Mouse (Mus musculus) intestine, embryonic 14.5 days (tissue): ENCODE results near the gene Poc1a. TPM values are rescaled to one million over a fixed set of nuclear protein-coding genes. Genes with fewer than 3 reads are reported as not detected.

Source experiments
- ATAC-seq: fragments of 200-750 bp; cut with Nextera tagmentation; replicated peaks from 2 replicates; pipeline ENCODE4 v1.8.0; 2017; ENCODE audit warnings: low read depth, moderate number of reproducible peaks, moderate TSS enrichment, moderate library complexity; ENCODE audit not compliant: low FRiP score, low TSS enrichment
- DNase-seq: peaks from one replicate; pipeline ENCODE4 v3.0.0-alpha.2; 2018; ENCODE audit warnings: low spot score
- H3K27ac ChIP-seq: fragments of 300-500 bp; sonication (generic); 2 replicates; pipeline ENCODE4 v1.5.1; 2014; ENCODE audit warnings: low read depth, mild to moderate bottlenecking, control low read depth
- H3K27me3 ChIP-seq: fragments of 300-500 bp; sonication (generic); replicated peaks from 2 replicates; pipeline ENCODE4 v1.6.1; 2014; ENCODE audit warnings: low read length, control low read depth; ENCODE audit not compliant: control insufficient read depth, insufficient read depth
- H3K36me3 ChIP-seq: fragments of 300-500 bp; sonication (generic); 2 replicates; pipeline ENCODE4 v1.6.1; 2014; ENCODE audit warnings: low read length, control low read depth; ENCODE audit not compliant: control insufficient read depth, insufficient read depth
- H3K4me1 ChIP-seq: fragments of 300-500 bp; sonication (generic); replicated peaks from 2 replicates; pipeline ENCODE4 v1.6.1; 2014; ENCODE audit warnings: low read length, control low read depth, mixed read lengths; ENCODE audit not compliant: control insufficient read depth, insufficient read depth
- H3K4me2 ChIP-seq: fragments of 300-500 bp; sonication (generic); 2 replicates; pipeline ENCODE4 v1.6.1; 2014; ENCODE audit warnings: low read length
- H3K4me3 ChIP-seq: fragments of 300-500 bp; sonication (generic); 2 replicates; pipeline ENCODE4 v1.5.1; 2014; ENCODE audit warnings: low read depth, low read length, control low read depth, mixed read lengths
- H3K9ac ChIP-seq: fragments of 300-500 bp; sonication (generic); 2 replicates; pipeline ENCODE4 v1.6.1; 2014; ENCODE audit warnings: mild to moderate bottlenecking, low read length
- H3K9me3 ChIP-seq: fragments of 300-500 bp; sonication (generic); 2 replicates; pipeline ENCODE4 v1.6.1; 2016; ENCODE audit warnings: low read length, control low read depth; ENCODE audit not compliant: control insufficient read depth
- WGBS: fragments of 180-500 bp; shearing (Covaris S2); extraction: QIAGEN DNeasy Blood & Tissue Kit; methylation state at CpG from one replicate; pipeline ENCODE4 v1.1.7; 2014; 5-methylcytosine and 5-hydroxymethylcytosine counted together
- polyA plus RNA-seq: library from polyadenylated mRNA; unstranded; fragments of >200 nt; fragmentation: Nextera tagmentation; extraction: Ambion mirVana; gene quantifications from 2 replicates; pipeline ENCODE4 v1.2.1, GENCODE M21; 2014

The Poc1a gene
- polyA plus RNA-seq, 1 experiment from 2014 or later = 29.1 TPM

GRCm38 (mm10) chr9:106237401-106237800, 43.5 kb upstream of the Poc1a start:
- no peak overlapping the region for H3K4me3 ChIP-seq
- 85% methylated on average over 8 of the region's 8 CpGs for WGBS
- ATAC-seq = no peak

GRCm38 (mm10) chr9:106237878-106238277, 43.0 kb upstream of the Poc1a start:
- H3K9ac ChIP-seq = no peak overlapping the region
- H3K27me3 ChIP-seq = no peaks in the 10 kb centered on the region
- DNase-seq (no peak), ATAC-seq (no peak)
- no peak overlapping the region for H3K27ac ChIP-seq
- no peaks in the 10 kb centered on the region for H3K9me3 ChIP-seq
- H3K36me3 ChIP-seq = peaks cover 99% of the 10 kb centered on the region
- 93% methylated on average over 10 of the region's 10 CpGs for WGBS
- no peaks in the 10 kb centered on the region for H3K4me1 ChIP-seq
- no peak overlapping the region for H3K4me3 ChIP-seq
- no peak overlapping the region for H3K4me2 ChIP-seq

More at GRCm38 (mm10) chr9:106237401-106237800, 43.5 kb upstream of the Poc1a start:
- no peak overlapping the region for H3K4me2 ChIP-seq
- peaks cover 99% of the 10 kb centered on the region for H3K36me3 ChIP-seq
- no peaks in the 10 kb centered on the region for H3K4me1 ChIP-seq
- no peak for DNase-seq
- no peaks in the 10 kb centered on the region for H3K9me3 ChIP-seq
- no peaks in the 10 kb centered on the region for H3K27me3 ChIP-seq
- H3K27ac ChIP-seq = no peak overlapping the region
- no peak overlapping the region for H3K9ac ChIP-seq

GRCm38 (mm10) chr9:106241541-106242164, 39.2 kb upstream of the Poc1a start:
- 88% methylated on average over 10 of the region's 10 CpGs for WGBS
- Histone ChIP-seq H3K27me3 (no peaks in the 10 kb centered on the region), H3K36me3 (peaks cover 70% of the 10 kb centered on the region), H3K9ac (no peak overlapping the region), H3K4me1 (peaks cover 12% of the 10 kb centered on the region), H3K9me3 (no peaks in the 10 kb centered on the region), H3K27ac (no peak overlapping the region), H3K4me2 (no peak overlapping the region), H3K4me3 (no peak overlapping the region)
- no peak for ATAC-seq
- no peak for DNase-seq

DNA sequence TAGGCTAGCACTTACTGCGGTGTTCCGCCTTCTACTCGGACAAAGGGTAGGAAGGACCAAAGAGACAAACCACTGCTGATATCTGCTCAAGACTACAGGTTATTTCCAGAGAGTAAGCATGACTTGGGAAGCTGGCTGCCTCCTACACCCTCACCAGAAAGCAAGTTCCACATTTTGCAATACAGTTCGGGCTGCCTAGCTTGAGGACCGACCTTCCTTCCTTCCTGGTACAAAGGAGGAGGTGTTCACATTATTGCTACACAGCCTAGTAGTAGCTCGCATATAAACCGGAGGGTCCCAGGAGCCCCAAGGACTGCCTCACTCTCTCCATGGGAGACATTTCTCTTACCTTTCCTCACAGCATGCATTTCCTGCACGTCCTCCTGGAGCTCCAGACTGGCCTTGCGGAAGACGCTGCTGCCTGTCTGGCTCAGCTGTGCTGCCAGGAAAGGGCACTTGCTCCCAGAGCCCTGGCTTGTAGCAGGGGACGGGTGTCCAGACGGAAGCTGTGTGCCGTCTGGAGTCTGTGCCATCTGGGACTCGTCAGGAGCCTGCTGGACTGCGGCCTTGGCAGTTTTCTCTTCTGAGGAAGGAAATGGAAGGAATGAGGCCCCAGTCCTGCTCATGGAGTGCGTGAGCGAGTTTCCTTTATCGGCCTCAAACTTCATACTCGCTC, 37.9 kb upstream of the Poc1a start:
- no peaks in the 10 kb centered on the region for H3K9me3 ChIP-seq
- DNase-seq = peak; percentile 63
- WGBS = 42% methylated on average over 19 of the region's 19 CpGs
- peak overlapping the region; percentile 65 for H3K27ac ChIP-seq
- no peaks in the 10 kb centered on the region for H3K27me3 ChIP-seq
- no peak overlapping the region for H3K9ac ChIP-seq
- no peak for ATAC-seq
- H3K4me1 ChIP-seq = peaks cover 20% of the 10 kb centered on the region
- H3K4me3 ChIP-seq = no peak overlapping the region
- H3K4me2 ChIP-seq = peak overlapping the region; percentile 20; the same call in 1 of the 2 replicates
- H3K36me3 ChIP-seq = peaks cover 57% of the 10 kb centered on the region

GRCm38 (mm10) chr9:106249550-106249949, 31.3 kb upstream of the Poc1a start:
- peak overlapping the region; percentile 72 for H3K27ac ChIP-seq
- 0 out of 2 replicates have a peak, but pooled peaks cover 4% of the 10 kb centered on the region for H3K36me3 ChIP-seq
- 73% methylated on average over 11 of the region's 11 CpGs for WGBS
- no peak overlapping the region for H3K4me3 ChIP-seq
- H3K27me3 ChIP-seq = no peaks in the 10 kb centered on the region
- ATAC-seq = no peak
- 0 out of 2 replicates have a peak overlapping the region, but pooled peaks have one; percentile 8 for H3K4me2 ChIP-seq
- H3K9ac ChIP-seq = no peak overlapping the region
- no peaks in the 10 kb centered on the region for H3K9me3 ChIP-seq
- peaks cover 25% of the 10 kb centered on the region for H3K4me1 ChIP-seq
- no peak for DNase-seq

- Histone ChIP-seq H3K9ac (no peak overlapping the region), H3K4me2 (no peak overlapping the region)
- peak; percentile 42; the same call in 1 of the 2 replicates for ATAC-seq
Measured at GRCm38 (mm10) chr9:106250245-106250644, 30.6 kb upstream of the Poc1a start.

DNA sequence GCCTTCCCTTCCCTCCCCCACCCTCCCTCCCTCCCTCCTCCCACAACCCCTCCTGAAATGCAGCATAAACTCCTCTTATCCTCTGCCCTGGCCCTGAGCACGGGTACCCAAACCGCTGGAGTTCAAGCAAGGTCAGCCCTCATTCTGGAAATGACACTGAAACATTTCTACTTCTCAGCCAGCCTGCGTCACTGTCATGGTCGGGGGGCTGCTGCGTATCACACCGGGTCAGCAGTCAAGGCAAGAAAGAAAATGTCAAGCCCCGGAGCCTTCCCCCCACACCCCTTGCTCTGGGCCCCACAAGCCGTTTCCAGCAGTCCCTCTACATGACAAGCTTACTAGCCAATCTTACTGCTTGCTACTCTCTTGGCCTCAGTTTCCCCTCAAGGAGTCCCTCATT, 29.8 kb upstream of the Poc1a start:
- H3K36me3 ChIP-seq = no peaks in the 10 kb centered on the region
- no peaks in the 10 kb centered on the region for H3K9me3 ChIP-seq
- 36% methylated on average over 8 of the region's 8 CpGs for WGBS
- no peak for ATAC-seq
- no peak overlapping the region for H3K4me2 ChIP-seq
- peaks cover 24% of the 10 kb centered on the region for H3K4me1 ChIP-seq
- peak overlapping the region; percentile 72 for H3K27ac ChIP-seq
- DNase-seq = no peak
- H3K27me3 ChIP-seq = no peaks in the 10 kb centered on the region
- H3K9ac ChIP-seq = no peak overlapping the region
- no peak overlapping the region for H3K4me3 ChIP-seq

More at GRCm38 (mm10) chr9:106250245-106250644, 30.6 kb upstream of the Poc1a start:
- WGBS = 17% methylated on average over 4 of the region's 4 CpGs
- Histone ChIP-seq H3K27me3 (no peaks in the 10 kb centered on the region), H3K4me1 (peaks cover 25% of the 10 kb centered on the region), H3K36me3 (no peaks in the 10 kb centered on the region), H3K9me3 (no peaks in the 10 kb centered on the region), H3K4me3 (no peak overlapping the region), H3K27ac (peak overlapping the region; percentile 72)
- no peak for DNase-seq

DNA sequence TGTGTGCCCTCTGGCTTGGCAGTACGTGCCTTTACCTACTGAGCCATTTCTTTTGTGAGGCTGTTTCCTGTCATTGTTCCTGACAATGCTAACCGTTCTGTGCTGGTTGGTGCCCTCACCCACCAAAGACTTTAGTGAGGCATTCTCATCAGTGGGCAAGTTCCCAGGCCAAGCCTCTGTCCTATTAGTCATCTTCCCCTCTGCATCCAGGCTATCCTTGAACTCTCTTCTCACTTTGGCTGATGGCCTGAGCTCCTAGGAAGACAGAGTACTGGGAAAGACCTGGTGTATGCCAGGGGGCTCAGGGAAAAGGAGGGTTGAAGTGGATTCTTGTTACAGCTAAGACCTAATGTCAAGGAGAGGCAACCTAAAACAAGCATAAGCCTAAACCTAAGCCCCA, 26.9 kb upstream of the Poc1a start:
- Histone ChIP-seq H3K27me3 (no peaks in the 10 kb centered on the region), H3K4me3 (no peak overlapping the region), H3K4me2 (no peak overlapping the region), H3K36me3 (no peaks in the 10 kb centered on the region), H3K9ac (no peak overlapping the region), H3K27ac (no peak overlapping the region), H3K9me3 (no peaks in the 10 kb centered on the region), H3K4me1 (peaks cover 11% of the 10 kb centered on the region)
- DNase-seq (no peak), ATAC-seq (no peak)
- WGBS = 74% methylated on average over 2 of the region's 2 CpGs
